Mouse (Mus musculus): ENCODE data around the gene Gal3st2c. TPM values are rescaled to one million over a fixed set of nuclear protein-coding genes. Genes with fewer than 3 reads are reported as not detected.

The Gal3st2c gene
- total and polyA plus RNA-seq, 2 experiments from 2014 or later, result not detected

- 76% methylated on average over 3 of the region's 3 CpGs for WGBS
- Histone ChIP-seq H3K27me3 (ENCODE audit: insufficient read depth, low read length) (no peaks in the 10 kb centered on the region), H3K4me2 (ENCODE audit: low read depth, low read length) (no peak overlapping the region), H3K9me3 (ENCODE audit: low read length) (no peaks in the 10 kb centered on the region), H3K4me3 (ENCODE audit: low read length) (no peak overlapping the region), H3K4me1 (ENCODE audit: insufficient read depth, low read length) (no peaks in the 10 kb centered on the region), H3K9ac (replicated peaks; ENCODE audit: low read length) (no peak overlapping the region), H3K27ac (no peak overlapping the region), H3K36me3 (ENCODE audit: insufficient read depth, low read length) (no peaks in the 10 kb centered on the region)
- ATAC-seq, result no peak
- TF ChIP-seq CTCF (IDR thresholded peaks at IDR 0.05; ENCODE audit: low read depth), result no peak
- no peak for DNase-seq (ENCODE audit: low spot score)
These were observed 21.3 kb downstream of the Gal3st2c start for GRCm38 (mm10) chr1:94011643-94012042.

GRCm38 (mm10) chr1:94020151-94020550, 29.8 kb downstream of the Gal3st2c start, which contains the start of gene Neu4:
Gene Neu4, plus strand, starts transcription at chr1:94020451.
- no peaks in the 10 kb centered on the region for H3K4me1 ChIP-seq (ENCODE audit: insufficient read depth, low read length)
- peak; percentile 40; the same call in 1 of the 2 replicates for ATAC-seq
- H3K36me3 ChIP-seq (ENCODE audit: insufficient read depth, low read length), result no peaks in the 10 kb centered on the region
- WGBS, result 84% methylated on average over 6 of the region's 6 CpGs
- no peaks in the 10 kb centered on the region for H3K9me3 ChIP-seq (ENCODE audit: low read length)
- no peak within 1 kb of the TSS for H3K27ac ChIP-seq
- H3K4me2 ChIP-seq (ENCODE audit: low read depth, low read length), result no peak within 1 kb of the TSS
- DNase-seq (ENCODE audit: low spot score), result no peak
- no peak within 1 kb of the TSS for H3K9ac ChIP-seq (replicated peaks; ENCODE audit: low read length)
- H3K4me3 ChIP-seq (ENCODE audit: low read length), result no peak within 1 kb of the TSS
- no peaks in the 10 kb centered on the region for H3K27me3 ChIP-seq (ENCODE audit: insufficient read depth, low read length)
- TF ChIP-seq CTCF (IDR thresholded peaks at IDR 0.05; ENCODE audit: low read depth), result no peak

GRCm38 (mm10) chr1:94027506-94028108, 37.3 kb downstream of the Gal3st2c start:
- Histone ChIP-seq H3K4me1 (ENCODE audit: insufficient read depth, low read length) (no peaks in the 10 kb centered on the region), H3K9ac (replicated peaks; ENCODE audit: low read length) (no peak overlapping the region), H3K27ac (no peak overlapping the region), H3K4me3 (ENCODE audit: low read length) (no peak overlapping the region), H3K4me2 (ENCODE audit: low read depth, low read length) (no peak overlapping the region), H3K36me3 (ENCODE audit: insufficient read depth, low read length) (no peaks in the 10 kb centered on the region), H3K9me3 (ENCODE audit: low read length) (no peaks in the 10 kb centered on the region), H3K27me3 (ENCODE audit: insufficient read depth, low read length) (no peaks in the 10 kb centered on the region)
- DNase-seq (ENCODE audit: low spot score), result peak; percentile 28
- peak; percentile 77 for ATAC-seq
- no peak for TF ChIP-seq CTCF (IDR thresholded peaks at IDR 0.05; ENCODE audit: low read depth)
- WGBS, result 54% methylated on average over 12 of the region's 12 CpGs

GRCm38 (mm10) chr1:94028741-94029140, 38.4 kb downstream of the Gal3st2c start:
- H3K4me1 ChIP-seq (ENCODE audit: insufficient read depth, low read length), result no peaks in the 10 kb centered on the region
- H3K27ac ChIP-seq, result no peak overlapping the region
- no peak for ATAC-seq
- WGBS, result 88% methylated on average over 2 of the region's 2 CpGs
- H3K4me2 ChIP-seq (ENCODE audit: low read depth, low read length), result no peak overlapping the region
- no peaks in the 10 kb centered on the region for H3K27me3 ChIP-seq (ENCODE audit: insufficient read depth, low read length)
- no peak overlapping the region for H3K4me3 ChIP-seq (ENCODE audit: low read length)
- no peak for DNase-seq (ENCODE audit: low spot score)
- TF ChIP-seq CTCF (IDR thresholded peaks at IDR 0.05; ENCODE audit: low read depth), result no peak
- H3K9me3 ChIP-seq (ENCODE audit: low read length), result no peaks in the 10 kb centered on the region
- no peaks in the 10 kb centered on the region for H3K36me3 ChIP-seq (ENCODE audit: insufficient read depth, low read length)
- H3K9ac ChIP-seq (replicated peaks; ENCODE audit: low read length), result no peak overlapping the region

DNA sequence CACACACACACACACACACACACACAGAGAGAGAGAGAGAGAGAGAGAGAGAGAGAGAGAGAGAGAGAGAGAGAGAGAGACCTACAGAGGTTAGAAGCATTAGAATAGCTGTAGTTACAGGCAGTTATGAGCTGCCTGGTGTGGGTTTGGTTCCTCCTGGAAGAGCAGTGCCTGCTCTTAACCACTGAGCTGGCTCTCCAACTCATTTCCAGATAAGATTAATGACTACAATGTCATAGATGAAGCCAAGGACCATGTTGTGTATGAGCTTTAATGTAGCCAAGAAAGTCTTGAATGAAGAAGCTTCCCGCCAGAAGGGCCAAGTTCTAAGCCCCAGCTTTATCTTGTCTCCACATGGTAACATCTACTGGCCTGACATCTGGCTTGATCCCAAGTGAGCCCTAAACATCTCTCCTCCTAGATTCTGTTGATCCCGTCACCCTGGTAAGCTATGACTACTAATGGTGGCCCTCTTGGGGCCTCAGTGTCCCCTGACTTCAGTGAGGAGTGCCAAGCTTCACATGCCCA, 42.8 kb downstream of the Gal3st2c start:
- no peak for TF ChIP-seq CTCF (IDR thresholded peaks at IDR 0.05; ENCODE audit: low read depth)
- H3K9me3 ChIP-seq (ENCODE audit: low read length), result no peaks in the 10 kb centered on the region
- DNase-seq (ENCODE audit: low spot score) (no peak), ATAC-seq (no peak)
- no peak overlapping the region for H3K9ac ChIP-seq (replicated peaks; ENCODE audit: low read length)
- H3K4me3 ChIP-seq (ENCODE audit: low read length), result no peak overlapping the region
- no peak overlapping the region for H3K4me2 ChIP-seq (ENCODE audit: low read depth, low read length)
- WGBS, result 81% methylated on average over 2 of the region's 2 CpGs
- H3K4me1 ChIP-seq (ENCODE audit: insufficient read depth, low read length), result 0 out of 2 replicates have a peak, but pooled peaks cover 3% of the 10 kb centered on the region
- H3K36me3 ChIP-seq (ENCODE audit: insufficient read depth, low read length), result no peaks in the 10 kb centered on the region
- no peaks in the 10 kb centered on the region for H3K27me3 ChIP-seq (ENCODE audit: insufficient read depth, low read length)
- H3K27ac ChIP-seq, result no peak overlapping the region

GRCm38 (mm10) chr1:94034984-94035743, 44.9 kb downstream of the Gal3st2c start:
- TF ChIP-seq CTCF (IDR thresholded peaks at IDR 0.05; ENCODE audit: low read depth), result peak; percentile 93
- peak; percentile 91 for DNase-seq (ENCODE audit: low spot score)

More at GRCm38 (mm10) chr1:94034984-94035743, 44.9 kb downstream of the Gal3st2c start:
- Histone ChIP-seq H3K4me3 (ENCODE audit: low read length) (peak overlapping the region; percentile 47), H3K27me3 (ENCODE audit: insufficient read depth, low read length) (no peaks in the 10 kb centered on the region), H3K4me2 (ENCODE audit: low read depth, low read length) (peak overlapping the region; percentile 79), H3K27ac (peak overlapping the region; percentile 81), H3K9me3 (ENCODE audit: low read length) (no peaks in the 10 kb centered on the region), H3K36me3 (ENCODE audit: insufficient read depth, low read length) (no peaks in the 10 kb centered on the region), H3K9ac (replicated peaks; ENCODE audit: low read length) (peak overlapping the region; percentile 69), H3K4me1 (ENCODE audit: insufficient read depth, low read length) (0 out of 2 replicates have a peak, but pooled peaks cover 3% of the 10 kb centered on the region)
- peak; percentile 94 for ATAC-seq
- 0% methylated on average over 25 of the region's 25 CpGs for WGBS
